10 mouse cellular contexts compared by ENCODE assay signal in genomic region chr7:43354893-43355835, GRCm38 (mm10). TPM values are rescaled to one million over a fixed set of nuclear protein-coding genes. Genes with fewer than 3 reads are reported as not detected.
A peak's percentile ranks its signal among the peaks of the same experiment; 100 is the strongest.
DNase-seq lines count a peak whose midpoint lies in the region; ATAC-seq and TF ChIP-seq lines count a peak whose summit lies in the region.
"Had no signal": no experiment of that assay in that cellular context is flagged by ENCODE, and none has a peak within 500 bp of the region (broad histone marks: within the 10 kb centered on the region; RNA-seq: fewer than 3 reads in every experiment).

No protein-coding gene starts in this region.

- no peaks in the 10 kb centered on the region for H3K27me3 ChIP-seq in embryonic facial prominence, embryonic 11.5 days (ENCODE audit: control insufficient read depth, insufficient read depth, low read length)
- no peaks in the 10 kb centered on the region for H3K27me3 ChIP-seq in limb, embryonic 14.5 days (ENCODE audit: control insufficient read depth, insufficient read depth, low read length)
- H3K27me3 ChIP-seq: liver, embryonic 15.5 days had no signal

- intact Hi-C loops in gastrocnemius, postnatal 14 days (cut with DNase I; ENCODE audit: low total_unique reads) = no loop called here

- H3K4me1 ChIP-seq in embryonic facial prominence, embryonic 11.5 days (ENCODE audit: control insufficient read depth, insufficient read depth, low read length) = no peaks in the 10 kb centered on the region
- H3K4me1 ChIP-seq in limb, embryonic 14.5 days (ENCODE audit: control insufficient read depth, insufficient read depth, low read length) = no peaks in the 10 kb centered on the region

- TF ChIP-seq POLR2A in limb, embryonic 14.5 days (IDR thresholded peaks at IDR 0.05; ENCODE audit: borderline replicate concordance, extremely low read depth, insufficient read depth, insufficient read length) = no peak

- WGBS in embryonic facial prominence, embryonic 11.5 days = 8% methylated on average over 12 of the region's 12 CpGs
- 9% methylated on average over 10 of the region's 12 CpGs for WGBS in limb, embryonic 14.5 days

- peak; percentile 83 for ATAC-seq in embryonic facial prominence, embryonic 11.5 days (replicated peaks; ENCODE audit: insufficient number of reproducible peaks, low FRiP score, low TSS enrichment, low read depth)
- ATAC-seq in limb, embryonic 14.5 days (ENCODE audit: low FRiP score, low read depth) = peak; percentile 86

- H3K9me3 ChIP-seq in embryonic facial prominence, embryonic 11.5 days (replicated peaks; ENCODE audit: control insufficient read depth, low read length) = no peaks in the 10 kb centered on the region
- no peaks in the 10 kb centered on the region for H3K9me3 ChIP-seq in limb, embryonic 14.5 days (ENCODE audit: control insufficient read depth, low read length)
- H3K9me3 ChIP-seq: liver, embryonic 15.5 days had no signal

- H3K4me3 ChIP-seq in embryonic facial prominence, embryonic 11.5 days (ENCODE audit: low read depth, low read length) = no peak overlapping the region
- H3K4me3 ChIP-seq in limb, embryonic 14.5 days (replicated peaks; ENCODE audit: low read length) = no peak overlapping the region
- H3K4me3 ChIP-seq: liver, embryonic 15.5 days had no signal

- H3K36me3 ChIP-seq in embryonic facial prominence, embryonic 11.5 days (replicated peaks; ENCODE audit: control insufficient read depth, insufficient read depth, low read depth, low read length) = no peaks in the 10 kb centered on the region
- no peaks in the 10 kb centered on the region for H3K36me3 ChIP-seq in limb, embryonic 14.5 days (ENCODE audit: control insufficient read depth, insufficient read depth, low read length)
- H3K36me3 ChIP-seq: liver, embryonic 15.5 days had no signal

- H3K4me2 ChIP-seq in embryonic facial prominence, embryonic 11.5 days (ENCODE audit: low read depth, low read length) = no peak overlapping the region
- H3K4me2 ChIP-seq in limb, embryonic 14.5 days (replicated peaks; ENCODE audit: low read depth, low read length, severe bottlenecking) = no peak overlapping the region; the same call in 1 of the 2 replicates
- H3K4me2 ChIP-seq: liver, embryonic 15.5 days had no signal

- no peak overlapping the region for H3K9ac ChIP-seq in embryonic facial prominence, embryonic 11.5 days (replicated peaks; ENCODE audit: low read length)
- H3K9ac ChIP-seq in limb, embryonic 14.5 days (ENCODE audit: low read depth, low read length, severe bottlenecking) = no peak overlapping the region
- H3K9ac ChIP-seq: liver, embryonic 15.5 days had no signal

- DNase-seq in kidney, postnatal 4 days = peak; percentile 5 to 9
- DNase-seq in kidney, postnatal 10 days = no peak
- peak; percentile 25 for DNase-seq in R1 (ENCODE audit: low read depth, low spot score)
- DNase-seq in embryonic facial prominence, embryonic 11.5 days (ENCODE audit: low spot score) = peak; percentile 9
- no peak for DNase-seq in limb, embryonic 14.5 days (ENCODE audit: low spot score)
- DNase-seq in thymus, adult 18-20 months = no peak
- DNase-seq in urinary bladder, postnatal 14 days (ENCODE audit: low spot score) = no peak
- DNase-seq in gastrocnemius, postnatal 14 days = no peak

- H3K27ac ChIP-seq in embryonic facial prominence, embryonic 11.5 days (replicated peaks; ENCODE audit: low read depth, low read length) = no peak overlapping the region
- no peak overlapping the region for H3K27ac ChIP-seq in limb, embryonic 14.5 days (replicated peaks; ENCODE audit: low read depth, low read length)
- H3K27ac ChIP-seq: liver, embryonic 15.5 days had no signal

RNA-seq across cellular contexts. Expression of gene Siglecf, which starts 4.0 kb away (rescaled TPM):
- polyA plus RNA-seq in embryonic facial prominence, embryonic 11.5 days (2014; fragmentation: Nextera tagmentation; extraction: Ambion mirVana) = 0.10 TPM in 1 of 2 replicates, not detected in the other
- polyA plus RNA-seq in limb, embryonic 14.5 days (2012; rRNA removed) = 0.19 and 0.28 TPM in 2 replicates
- polyA plus RNA-seq in limb, embryonic 14.5 days (2014; fragmentation: Nextera tagmentation; extraction: Ambion mirVana) = 0.18 and 0.28 TPM in 2 replicates
- not detected for total RNA-seq in gastrocnemius, postnatal 14 days (2021)
- total RNA-seq: heart, postnatal 10 days had no signal

RNA-seq across cellular contexts. Expression of gene Zfp715, which starts 42.1 kb away (rescaled TPM):
- polyA plus RNA-seq in embryonic facial prominence, embryonic 11.5 days (2014; fragmentation: Nextera tagmentation; extraction: Ambion mirVana) = 17.9 and 20.4 TPM in 2 replicates
- polyA plus RNA-seq in limb, embryonic 14.5 days (2012; rRNA removed) = 10.7 and 14.1 TPM in 2 replicates
- polyA plus RNA-seq in limb, embryonic 14.5 days (2014; fragmentation: Nextera tagmentation; extraction: Ambion mirVana) = 16.2 and 17.9 TPM in 2 replicates
- 1 to 10 TPM; 9.4 to 9.7 TPM for total RNA-seq in gastrocnemius, postnatal 14 days (2021)

RNA-seq across cellular contexts. Expression of gene Siglecg, which starts 52.8 kb away (rescaled TPM):
- 0.07 and 0.08 TPM in 2 replicates for polyA plus RNA-seq in embryonic facial prominence, embryonic 11.5 days (2014; fragmentation: Nextera tagmentation; extraction: Ambion mirVana)
- 0.13 and 0.29 TPM in 2 replicates for polyA plus RNA-seq in limb, embryonic 14.5 days (2012; rRNA removed)
- polyA plus RNA-seq in limb, embryonic 14.5 days (2014; fragmentation: Nextera tagmentation; extraction: Ambion mirVana) = 0.07 and 0.33 TPM in 2 replicates
- total RNA-seq in gastrocnemius, postnatal 14 days (2021) = under 1 TPM in 1 of 2 experiments, not detected in 1; 0.08 TPM

Comparison
In these comparisons a context has a peak if more than half of its experiments do, and no peak if none do; other contexts are left out.
1. DNase-seq: peak in kidney, postnatal 4 days (2 of 2), R1 (single experiment) and embryonic facial prominence, embryonic 11.5 days (single experiment); none in kidney, postnatal 10 days (single experiment), limb, embryonic 14.5 days (single experiment), thymus, adult 18-20 months (0 of 2), urinary bladder, postnatal 14 days (single experiment) and gastrocnemius, postnatal 14 days (single experiment).